Mouse (Mus musculus): Measurements from ENCODE around the gene Muc15.

Muc15 gene

GRCm38 (mm10) chr2:110721290-110721753, at the start of gene Muc15:
Gene Muc15, plus strand, starts transcription at chr2:110721340.
- DNase-seq (ENCODE audit: low spot score in 2 of 2): no peak

- DNase-seq (ENCODE audit: low spot score in 2 of 2): no peak
These were observed 11.7 kb upstream of the Muc15 start for GRCm38 (mm10) chr2:110709436-110709835.

DNA sequence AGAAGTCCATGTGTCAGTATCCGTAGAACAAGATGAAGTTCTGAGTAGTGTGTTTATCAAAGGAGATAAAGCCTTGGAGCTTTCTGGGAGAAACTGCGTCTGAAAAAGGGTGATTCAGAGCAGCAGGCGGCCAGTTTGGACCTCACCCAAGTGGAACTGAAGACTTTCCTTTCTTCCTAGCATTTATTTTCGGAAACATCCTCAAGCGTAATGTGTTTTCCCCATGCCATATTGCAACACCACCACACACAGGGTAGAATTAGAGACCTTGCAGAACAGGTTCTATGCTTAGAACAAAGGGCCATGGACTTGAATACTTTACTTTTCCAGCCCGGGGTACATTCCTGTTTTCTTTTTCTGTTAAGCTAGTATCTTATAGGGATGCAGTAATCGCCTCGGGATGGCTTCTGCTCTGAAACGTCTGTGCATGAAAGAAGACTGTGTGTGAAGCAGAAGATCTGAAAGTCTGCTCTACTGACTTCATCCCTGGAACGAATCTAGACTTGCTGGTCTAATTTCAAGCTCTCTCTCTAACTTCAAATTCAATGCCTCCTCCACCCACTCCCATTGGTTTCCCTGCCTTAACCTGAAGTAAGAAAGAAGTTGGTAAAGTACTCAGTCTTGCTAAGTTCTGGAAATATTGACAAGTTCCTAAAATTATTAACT, 11.0 kb upstream of the Muc15 start:
- no peak for DNase-seq (ENCODE audit: low spot score in 2 of 2)

DNA sequence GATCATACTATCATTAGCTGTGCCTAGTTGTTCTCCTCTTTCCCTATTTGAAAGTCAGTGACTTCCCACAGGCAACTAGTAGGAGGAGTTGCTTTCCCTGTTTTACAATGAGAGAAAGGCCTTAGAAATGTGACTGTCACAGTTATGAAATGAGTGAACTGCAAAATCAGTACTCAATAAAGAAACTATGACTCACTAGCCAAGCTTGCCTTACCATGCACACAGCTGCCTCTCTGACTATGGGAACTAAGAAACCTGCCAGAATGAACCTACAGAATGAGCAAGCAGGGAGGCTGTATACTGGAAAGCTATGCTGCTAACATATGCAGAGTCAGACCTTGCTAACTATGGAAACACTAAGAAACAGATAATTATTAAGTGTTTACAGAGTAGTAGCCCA, 2.1 kb upstream of the Muc15 start:
- DNase-seq (ENCODE audit: low spot score in 2 of 2): no peak

GRCm38 (mm10) chr2:110722208-110722607, 1.1 kb downstream of the Muc15 start:
- DNase-seq (ENCODE audit: low spot score in 2 of 2): no peak

DNA sequence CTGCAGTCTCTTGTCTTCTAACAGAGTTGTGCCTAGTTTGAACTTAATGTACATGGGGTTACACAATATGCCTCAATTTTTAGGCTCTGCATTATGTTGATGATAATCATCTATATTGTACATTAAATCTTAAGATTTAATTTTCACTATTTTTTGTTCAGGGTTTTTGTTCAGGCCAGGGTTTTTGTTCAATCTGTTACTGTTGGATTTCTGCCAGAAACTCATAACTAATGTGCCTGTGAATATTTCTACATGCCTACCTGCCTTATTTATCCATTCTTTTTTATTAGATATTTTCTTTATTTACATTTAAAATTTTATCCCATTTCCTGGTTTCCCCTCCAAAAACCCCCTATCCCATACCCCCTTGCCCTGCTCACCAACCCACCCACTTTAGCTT, 5.0 kb downstream of the Muc15 start:
- DNase-seq (ENCODE audit: low spot score in 2 of 2): no peak

DNA sequence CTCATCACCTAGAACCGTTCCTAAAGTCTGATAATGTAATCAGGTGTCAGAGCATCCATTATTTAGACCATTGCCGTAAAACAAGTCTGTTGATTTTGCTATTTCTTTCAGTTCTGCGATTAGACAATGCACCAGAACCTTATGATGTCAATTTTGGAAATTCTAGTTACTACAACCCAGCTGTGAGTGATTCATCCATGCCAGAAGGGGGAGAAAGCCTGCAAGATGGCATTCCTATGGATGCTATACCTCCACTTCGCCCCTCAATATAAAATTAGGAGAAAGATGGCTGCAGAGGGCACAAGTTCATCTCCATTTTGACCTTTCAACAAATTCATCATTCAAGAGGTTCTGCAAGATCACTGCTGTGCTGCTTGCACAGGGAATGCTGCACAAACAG, 16.1 kb downstream of the Muc15 start:
- DNase-seq (ENCODE audit: low spot score in 2 of 2): no peak

GRCm38 (mm10) chr2:110737981-110738380, 16.8 kb downstream of the Muc15 start:
- no peak for DNase-seq (ENCODE audit: low spot score in 2 of 2)

DNA sequence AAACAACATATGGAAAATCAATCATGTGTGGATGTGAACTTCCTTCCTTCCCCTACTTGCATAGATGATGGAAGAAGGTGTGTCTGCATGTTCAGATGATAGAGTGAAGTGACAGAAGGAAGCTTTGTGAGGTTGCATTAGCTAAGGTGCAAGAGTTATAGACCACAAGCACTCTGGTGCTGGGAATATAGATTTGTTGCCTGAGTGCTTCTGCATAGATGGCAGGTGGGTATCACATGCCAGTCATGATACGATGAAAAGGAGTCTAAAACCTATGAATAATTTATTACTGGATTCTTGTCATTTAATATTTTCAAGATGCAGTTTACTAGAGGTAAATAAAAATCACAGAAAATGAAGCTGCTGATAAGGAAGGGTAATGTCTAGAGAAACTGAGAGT, 18.6 kb downstream of the Muc15 start:
- no peak for DNase-seq (ENCODE audit: low spot score in 2 of 2)

GRCm38 (mm10) chr2:110740493-110740892, 19.4 kb downstream of the Muc15 start:
- no peak for DNase-seq (ENCODE audit: low spot score in 2 of 2)

- DNase-seq (ENCODE audit: low spot score in 2 of 2): no peak
These were observed 36.4 kb downstream of the Muc15 start for GRCm38 (mm10) chr2:110757556-110757955.

GRCm38 (mm10) chr2:110759434-110759833, 38.3 kb downstream of the Muc15 start:
- DNase-seq (ENCODE audit: low spot score in 2 of 2): no peak

DNA sequence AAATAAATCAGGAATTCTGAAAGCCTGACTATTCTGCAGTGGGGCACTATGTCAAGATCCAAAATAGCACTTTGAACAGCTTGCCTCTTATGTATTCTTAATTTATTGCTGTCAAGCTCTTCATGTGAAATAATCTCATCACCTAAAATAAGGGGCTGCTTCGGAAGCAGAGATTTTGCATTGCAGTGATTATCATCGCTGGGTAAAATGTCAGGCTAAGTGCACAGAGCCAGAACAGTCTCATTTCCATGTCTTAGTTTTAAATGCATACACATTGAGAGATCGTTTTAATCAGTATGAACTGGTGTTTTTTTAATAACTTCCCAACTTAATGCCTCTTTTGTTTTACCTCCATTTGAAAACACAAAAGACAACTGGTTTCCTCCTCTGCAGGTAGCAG, 66.3 kb downstream of the Muc15 start:
- no peak for DNase-seq (ENCODE audit: low spot score in 2 of 2)
